Mouse (Mus musculus) MEL-GATA-1-ER (cell line): Measurements from ENCODE around the gene Thsd4.
"Not testable (repeated sequence)": the region's sequence is repeated elsewhere in the genome, so short reads cannot be mapped to it uniquely, and the experiment has no call there.

ENCODE experiments used
- DNase-seq: peaks from one replicate; pipeline ENCODE4 v3.0.0-alpha.2; 2012; ENCODE audit warnings: low read depth; ENCODE audit errors: extremely low read depth

The Thsd4 gene

GRCm38 (mm10) chr9:60310741-60311317, 211.0 kb downstream of the Thsd4 start:
- DNase-seq: no peak

DNA sequence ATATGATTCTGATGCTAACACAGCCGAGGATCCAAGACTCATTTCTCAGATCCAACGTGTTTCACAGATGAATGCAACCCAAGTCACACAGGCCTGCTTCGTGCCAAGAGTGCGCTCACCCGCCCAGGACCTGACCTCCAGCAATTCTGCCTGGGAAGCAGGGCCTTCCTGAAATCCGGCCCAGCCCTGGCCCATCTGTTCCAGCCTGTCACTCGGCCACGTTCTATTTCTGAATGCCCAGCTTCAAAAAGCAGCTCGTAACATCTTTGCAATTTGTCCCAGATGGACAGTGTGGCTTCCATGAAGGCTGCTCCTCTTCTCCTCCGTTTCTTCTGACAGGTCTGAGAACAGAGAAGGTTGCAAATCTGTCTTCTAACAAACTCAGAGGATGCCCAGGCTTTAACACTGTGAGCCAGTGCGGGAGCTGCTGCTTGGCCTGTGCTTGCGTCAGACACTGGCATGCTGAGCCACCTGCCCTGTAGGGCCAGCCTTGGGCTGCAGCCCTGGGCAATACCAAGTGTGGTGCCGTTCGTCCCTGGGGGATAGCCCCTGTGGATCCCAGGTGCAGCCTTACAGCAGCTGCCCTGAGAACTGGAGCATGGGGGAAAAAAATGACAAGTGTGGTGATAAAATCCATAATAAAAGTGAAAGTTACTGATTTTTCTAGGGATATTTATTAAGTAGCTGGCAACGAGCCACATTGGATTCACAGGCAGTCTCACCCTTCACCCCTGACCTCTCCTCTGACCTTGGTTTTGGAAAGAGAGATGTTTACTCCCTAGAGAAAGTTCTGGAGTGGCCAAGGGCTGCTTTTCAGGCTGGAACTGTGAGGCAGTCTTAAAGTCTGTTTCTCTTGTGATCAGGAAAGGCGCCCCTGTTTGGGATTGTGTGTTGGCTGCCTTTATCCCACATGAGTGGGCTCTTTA, 211.8 kb downstream of the Thsd4 start:
- DNase-seq: no peak

GRCm38 (mm10) chr9:60308182-60308581, 213.7 kb downstream of the Thsd4 start:
- DNase-seq: no peak

GRCm38 (mm10) chr9:60307469-60307868, 214.4 kb downstream of the Thsd4 start:
- no peak for DNase-seq

- no peak for DNase-seq
Measured at GRCm38 (mm10) chr9:60306241-60306640, 215.6 kb downstream of the Thsd4 start.

DNA sequence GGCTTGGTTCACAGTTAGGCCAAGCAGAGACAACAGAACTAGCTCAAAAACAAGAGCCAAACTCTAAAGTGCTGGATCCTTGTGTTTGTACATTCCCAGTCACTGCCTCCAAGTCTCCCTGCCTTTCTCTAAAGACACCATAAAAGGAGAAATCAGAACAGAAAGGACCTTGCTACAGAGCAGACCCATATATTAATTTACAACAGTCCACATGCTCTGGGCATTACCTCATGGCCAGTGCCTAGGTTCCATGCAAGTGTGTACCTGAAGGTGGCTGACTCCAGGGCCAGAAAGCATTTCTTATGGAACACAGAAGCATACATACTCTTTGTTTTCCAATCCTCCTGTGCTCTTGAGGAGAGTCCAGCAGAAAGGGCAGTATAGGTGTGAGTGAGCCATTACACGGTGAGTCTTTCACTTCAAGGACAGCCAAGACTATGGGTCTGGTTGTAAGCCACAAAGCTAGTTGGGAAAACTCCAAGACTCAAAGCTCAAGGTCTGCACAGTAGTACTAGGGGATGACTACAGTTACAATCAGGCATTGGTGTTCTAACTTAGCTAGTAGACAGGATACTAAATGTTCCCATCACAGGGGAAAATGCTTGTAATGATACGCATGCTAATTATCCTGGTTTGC, 216.5 kb downstream of the Thsd4 start:
- no peak for DNase-seq

- DNase-seq: no peak
Measured at GRCm38 (mm10) chr9:60296276-60296675, 225.6 kb downstream of the Thsd4 start.

DNA sequence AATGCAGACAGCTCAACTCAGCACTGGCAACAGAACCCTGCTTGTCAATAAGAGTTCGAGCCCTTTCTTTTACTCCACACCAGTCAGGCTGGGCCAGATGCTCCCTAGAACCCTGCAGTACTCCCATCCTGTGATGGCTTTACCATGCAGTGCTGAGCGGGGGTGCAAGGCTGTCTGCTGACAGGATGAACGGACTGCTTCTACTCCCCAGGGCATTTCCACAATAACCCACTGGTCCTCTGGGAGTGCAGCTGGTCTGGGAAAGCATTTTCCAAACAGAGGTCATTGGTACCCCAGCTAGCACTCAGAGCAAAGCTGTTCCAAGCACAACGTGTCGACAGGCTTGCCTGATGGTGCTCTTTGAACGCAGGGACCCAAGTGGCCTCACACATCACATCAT, 226.6 kb downstream of the Thsd4 start:
- no peak for DNase-seq

- DNase-seq: no peak
Measured at GRCm38 (mm10) chr9:60293129-60293528, 228.7 kb downstream of the Thsd4 start.

DNA sequence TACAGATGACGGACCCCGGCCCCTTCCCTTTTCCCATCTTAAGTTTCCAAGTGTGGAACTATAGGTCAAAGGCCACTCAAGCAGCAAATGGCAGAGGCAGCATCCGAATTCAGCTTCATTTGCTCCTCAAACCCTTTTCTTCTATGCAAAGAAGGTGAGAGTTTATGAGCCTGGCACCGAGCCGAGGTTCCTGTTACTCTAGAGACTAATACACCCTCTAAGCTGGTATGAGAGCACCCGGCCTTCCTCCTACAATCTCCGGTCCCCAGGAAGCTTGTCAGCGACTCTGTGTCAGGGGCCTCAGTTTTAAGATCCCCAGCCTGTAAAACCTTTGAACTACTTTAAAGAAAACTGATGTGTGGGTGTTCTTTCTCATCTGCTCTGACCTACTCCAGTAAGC, 231.1 kb downstream of the Thsd4 start:
- DNase-seq: no peak

- DNase-seq: no peak
Measured at GRCm38 (mm10) chr9:60288789-60289188, 233.1 kb downstream of the Thsd4 start.

GRCm38 (mm10) chr9:60286390-60286789, 235.5 kb downstream of the Thsd4 start:
- no peak for DNase-seq

GRCm38 (mm10) chr9:60285047-60285462, 236.8 kb downstream of the Thsd4 start:
- no peak for DNase-seq

GRCm38 (mm10) chr9:60284318-60284717, 237.5 kb downstream of the Thsd4 start:
- no peak for DNase-seq

DNA sequence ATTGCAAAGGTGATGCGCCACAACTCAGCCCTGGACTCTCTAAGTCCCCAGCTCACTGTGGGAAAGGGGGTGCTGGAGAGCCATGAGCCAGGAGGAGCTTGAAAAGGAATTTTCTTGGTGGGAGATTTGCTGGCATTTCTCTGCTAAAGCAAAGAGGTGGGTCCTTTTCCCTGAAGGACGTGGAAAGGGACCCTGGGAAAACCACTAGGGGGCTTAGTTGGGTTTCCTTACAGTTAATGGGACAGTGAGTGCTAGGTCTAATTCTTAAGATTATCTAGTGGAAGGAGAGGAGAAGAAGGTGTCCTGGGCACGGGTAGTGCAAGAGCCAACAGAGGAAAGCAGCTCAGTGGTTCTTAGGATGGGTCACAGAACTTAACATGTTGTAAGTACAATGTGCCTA, 238.3 kb downstream of the Thsd4 start:
- DNase-seq: no peak

GRCm38 (mm10) chr9:60281281-60281680, 240.6 kb downstream of the Thsd4 start:
- no peak for DNase-seq

GRCm38 (mm10) chr9:60280786-60281185, 241.1 kb downstream of the Thsd4 start:
- no peak for DNase-seq

DNA sequence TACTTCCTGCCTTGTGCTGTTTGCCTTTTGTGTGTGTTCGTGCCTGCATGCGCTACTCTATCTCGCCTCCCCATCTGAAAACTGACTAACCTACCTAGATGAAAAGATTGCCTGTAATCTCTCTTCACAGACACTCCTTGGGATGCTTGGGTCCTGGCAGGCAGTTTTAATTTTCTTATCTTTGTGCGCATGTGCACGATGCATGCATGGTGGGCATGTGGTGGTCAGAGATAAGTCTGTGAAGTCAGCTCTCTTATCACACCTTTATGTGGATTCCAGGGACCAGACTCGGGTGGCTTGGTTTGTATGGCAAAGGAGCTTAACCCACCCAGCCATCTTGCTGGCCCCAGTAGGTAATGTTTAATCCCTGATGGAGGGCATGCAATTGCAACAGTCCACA, 242.3 kb downstream of the Thsd4 start:
- DNase-seq: peak; percentile 53

DNA sequence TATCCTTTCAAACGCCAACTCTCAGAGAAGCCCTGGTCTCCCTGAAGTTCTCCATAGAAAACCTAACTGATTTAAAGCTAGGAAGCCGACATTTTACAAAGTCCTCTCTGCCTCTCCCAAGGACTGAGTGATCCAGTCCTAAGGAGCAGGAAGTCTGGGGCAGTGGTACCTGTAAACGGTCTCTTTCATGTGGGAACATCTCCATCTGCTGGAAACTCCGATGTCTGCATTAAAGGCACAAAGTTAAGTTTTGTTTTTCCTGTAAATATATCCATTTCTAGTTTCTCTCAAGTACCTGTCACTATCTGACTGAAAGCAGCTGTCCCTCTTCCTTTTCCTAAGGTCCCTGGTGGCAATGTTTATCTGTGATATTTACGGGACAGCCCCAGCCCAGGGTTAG, 245.5 kb downstream of the Thsd4 start:
- DNase-seq: no peak

GRCm38 (mm10) chr9:60275410-60276159, 246.3 kb downstream of the Thsd4 start:
- DNase-seq: peak; percentile 33

GRCm38 (mm10) chr9:60274503-60274902, 247.3 kb downstream of the Thsd4 start:
- DNase-seq: no peak

DNA sequence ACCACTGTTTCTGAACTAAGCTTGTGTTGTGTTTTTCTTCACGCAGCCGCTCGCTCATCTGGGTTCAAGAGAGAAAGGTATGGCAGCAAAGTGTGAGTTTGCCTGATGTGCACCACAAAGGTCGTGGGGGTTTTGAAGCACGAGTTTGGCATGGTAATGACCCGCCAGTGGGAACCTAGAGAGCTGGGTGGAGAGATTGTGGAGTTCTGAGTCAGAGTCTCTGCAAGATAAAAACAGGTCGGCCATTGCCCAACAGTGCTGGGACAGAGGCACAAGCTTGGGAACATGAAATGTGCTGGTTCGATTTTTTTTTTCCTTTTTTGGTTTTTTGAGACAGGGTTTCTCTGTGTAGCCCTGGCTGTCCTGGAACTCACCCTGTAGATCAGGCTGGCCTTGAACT, 249.5 kb downstream of the Thsd4 start:
- not testable (repeated sequence) for DNase-seq
